Mouse (Mus musculus) thymus, adult 2 months (tissue): ENCODE data around the gene Gm21818. TPM values are rescaled to one million over a fixed set of nuclear protein-coding genes. Genes with fewer than 3 reads are reported as not detected.

Experiments
- polyA plus RNA-seq: library from polyadenylated mRNA; depleted of rRNA; stranded (reverse); fragments of >200 nt; gene quantifications from 2 replicates; pipeline ENCODE4 v1.2.3, GENCODE M21; 2012; rRNA removed

Gm21818 gene
- polyA plus RNA-seq, 1 experiment: not detected

Other genes with a start within 250 kb of the Gm21818 start
- not detected in 2 replicates for gene Gm21761, start 243.2 kb upstream of the Gm21818 start, polyA plus RNA-seq
- not detected in 2 replicates for gene B020031M17Rik, start 221.6 kb upstream of the Gm21818 start, polyA plus RNA-seq
- not detected in 2 replicates for gene Gm36079, start 145.4 kb upstream of the Gm21818 start, polyA plus RNA-seq
- gene Gm21188, start 120.2 kb upstream of the Gm21818 start, polyA plus RNA-seq: 2.9 and 3.3 TPM in 2 replicates
- gene Gm20767, start 32.2 kb upstream of the Gm21818 start, polyA plus RNA-seq: not detected in 2 replicates
- 2.6 and 4.0 TPM in 2 replicates for gene Gm21762, start 43.5 kb downstream of the Gm21818 start, polyA plus RNA-seq
- gene Gm21731, start 66.7 kb downstream of the Gm21818 start, polyA plus RNA-seq: not detected in 2 replicates
- 0.12 TPM in 1 of 2 replicates, not detected in the other for gene AF067061, start 90.7 kb downstream of the Gm21818 start, polyA plus RNA-seq
- 6.0 and 6.8 TPM in 2 replicates for gene BC147527, start 128.0 kb downstream of the Gm21818 start, polyA plus RNA-seq
- gene Tcstv3, start 144.4 kb downstream of the Gm21818 start, polyA plus RNA-seq: not detected in 2 replicates